Comparison of ENCODE assay signal across 22 mouse cellular contexts in the genomic region with DNA sequence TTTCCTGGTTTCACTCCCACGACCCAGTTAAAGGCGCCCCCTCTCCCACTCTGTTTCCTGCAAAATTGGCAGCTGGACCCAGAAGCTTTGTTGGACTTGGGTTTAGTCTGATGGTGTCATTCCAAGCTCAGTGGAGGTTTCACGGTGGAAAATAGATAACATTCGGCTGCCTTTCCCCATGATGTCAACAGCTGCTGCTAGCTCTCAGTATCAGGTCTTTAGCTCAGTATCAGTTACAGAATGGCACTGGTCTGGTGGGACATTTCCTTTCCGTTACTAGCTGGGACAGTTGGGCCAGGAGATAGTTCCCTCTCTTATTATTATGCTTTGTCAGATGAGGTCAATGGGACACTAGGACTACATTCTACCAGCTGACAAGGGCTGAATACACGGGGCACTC. TPM values are rescaled to one million over a fixed set of nuclear protein-coding genes. Genes with fewer than 3 reads are reported as not detected.
A peak's percentile ranks its signal among the peaks of the same experiment; 100 is the strongest.
DNase-seq lines count a peak whose midpoint lies in the region; ATAC-seq lines count a peak whose summit lies in the region.
"Had no signal": no experiment of that assay in that cellular context is flagged by ENCODE, and none has a peak within 500 bp of the region (broad histone marks: within the 10 kb centered on the region; RNA-seq: fewer than 3 reads in every experiment).

No protein-coding gene starts in this region.

- no peak overlapping the region for H3K4me3 ChIP-seq in heart, embryonic 11.5 days (ENCODE audit: low read depth, low read length)
- H3K4me3 ChIP-seq in liver, embryonic 11.5 days (ENCODE audit: low read depth, low read length), result no peak overlapping the region
- H3K4me3 ChIP-seq in liver, embryonic 13.5 days (replicated peaks), result no peak overlapping the region
- H3K4me3 ChIP-seq: embryonic facial prominence, embryonic 12.5 days; hindbrain, embryonic 13.5 days; left cerebral cortex, adult 2 months had no signal

- H3K4me2 ChIP-seq in heart, embryonic 11.5 days, result peak overlapping the region; percentile 2
- H3K4me2 ChIP-seq in liver, embryonic 11.5 days, result peak overlapping the region; percentile 50
- H3K4me2 ChIP-seq in liver, embryonic 13.5 days, result peak overlapping the region; percentile 21; the same call in 1 of the 2 replicates
- H3K4me2 ChIP-seq: embryonic facial prominence, embryonic 12.5 days; hindbrain, embryonic 13.5 days had no signal

- intact Hi-C loops in heart, postnatal 14 days (cut with DNase I), result loop anchor here (5.0 kb wide), 1 partner anchor 117 kb away; no protein-coding TSS in a partner anchor

- 28% methylated on average over 6 of the region's 6 CpGs for WGBS in heart, embryonic 11.5 days (ENCODE audit: insufficient replicate concordance)
- WGBS in liver, embryonic 11.5 days, result 38% methylated on average over 6 of the region's 6 CpGs
- WGBS in liver, embryonic 13.5 days (ENCODE audit: insufficient replicate concordance), result 22% methylated on average over 6 of the region's 6 CpGs

- H3K27me3 ChIP-seq in heart, embryonic 11.5 days (ENCODE audit: control insufficient read depth, insufficient read depth, low read length), result no peaks in the 10 kb centered on the region
- H3K27me3 ChIP-seq in liver, embryonic 11.5 days (replicated peaks; ENCODE audit: control insufficient read depth, insufficient read depth, low read length), result no peaks in the 10 kb centered on the region
- no peaks in the 10 kb centered on the region for H3K27me3 ChIP-seq in liver, embryonic 13.5 days
- H3K27me3 ChIP-seq: embryonic facial prominence, embryonic 12.5 days; hindbrain, embryonic 13.5 days had no signal

- ATAC-seq in heart, embryonic 11.5 days (replicated peaks; ENCODE audit: insufficient number of reproducible peaks, low FRiP score, low TSS enrichment), result peak; percentile 26; the same call in 1 of the 2 replicates
- ATAC-seq in liver, embryonic 11.5 days (replicated peaks; ENCODE audit: low FRiP score), result peak; percentile 71
- ATAC-seq in liver, embryonic 13.5 days (ENCODE audit: low read depth), result peak; percentile 43; the same call in 1 of the 2 replicates
- ATAC-seq: forebrain, embryonic 14.5 days; inflammation-experienced regulatory T-cells, adult 6 months; midbrain, embryonic 16.5 days had no signal

- no peaks in the 10 kb centered on the region for H3K36me3 ChIP-seq in heart, embryonic 11.5 days (ENCODE audit: control insufficient read depth, insufficient read depth, low read length)
- no peaks in the 10 kb centered on the region for H3K36me3 ChIP-seq in liver, embryonic 11.5 days (ENCODE audit: control insufficient read depth, insufficient read depth, low read length)
- no peaks in the 10 kb centered on the region for H3K36me3 ChIP-seq in liver, embryonic 13.5 days
- H3K36me3 ChIP-seq: embryonic facial prominence, embryonic 12.5 days; hindbrain, embryonic 13.5 days had no signal

- H3K4me1 ChIP-seq in heart, embryonic 11.5 days (ENCODE audit: control insufficient read depth, insufficient read depth, low read length), result peaks cover 6% of the 10 kb centered on the region; the same call in 1 of the 2 replicates
- H3K4me1 ChIP-seq in liver, embryonic 11.5 days (replicated peaks; ENCODE audit: control insufficient read depth, insufficient read depth, low read length), result peaks cover 6% of the 10 kb centered on the region; the same call in 1 of the 2 replicates
- H3K4me1 ChIP-seq in liver, embryonic 13.5 days (replicated peaks), result peaks cover 14% of the 10 kb centered on the region
- H3K4me1 ChIP-seq: embryonic facial prominence, embryonic 12.5 days; hindbrain, embryonic 13.5 days had no signal

- H3K27ac ChIP-seq in heart, embryonic 11.5 days (ENCODE audit: low read depth, low read length), result peak overlapping the region; percentile 42; the same call in 1 of the 2 replicates
- 0 out of 2 replicates have a peak overlapping the region, but pooled peaks have one; percentile 17 for H3K27ac ChIP-seq in liver, embryonic 11.5 days (ENCODE audit: low read depth, low read length)
- H3K27ac ChIP-seq in liver, embryonic 13.5 days, result no peak overlapping the region
- H3K27ac ChIP-seq: embryonic facial prominence, embryonic 12.5 days; hindbrain, embryonic 13.5 days; left cerebral cortex, adult 2 months had no signal

- no peak for DNase-seq in heart, postnatal 14 days
- DNase-seq in liver, embryonic 11.5 days (ENCODE audit: low spot score), result no peak
- no peak for DNase-seq in liver
- peak; percentile 5 for DNase-seq in liver, embryonic 13.5 days
- DNase-seq in adipocyte (ENCODE audit: low spot score), result no peak
- DNase-seq in natural killer cell, adult 2 months (ENCODE audit: low spot score in 2 of 2), result no peak
- DNase-seq: adrenal gland, postnatal 10 days; cerebellum, adult 9-10 months; gastrocnemius, postnatal 14 days; kidney, adult 2 months; kidney, postnatal 10 days; lung, adult 18-20 months; retina, postnatal 1 day; right cerebral cortex, postnatal 4 days; thymus, adult 2 months had no signal

- H3K9ac ChIP-seq in heart, embryonic 11.5 days (ENCODE audit: low read depth, low read length), result no peak overlapping the region
- no peak overlapping the region for H3K9ac ChIP-seq in liver, embryonic 11.5 days (ENCODE audit: low read depth, low read length)
- H3K9ac ChIP-seq in liver, embryonic 13.5 days, result no peak overlapping the region
- H3K9ac ChIP-seq: embryonic facial prominence, embryonic 12.5 days; hindbrain, embryonic 13.5 days had no signal

- H3K9me3 ChIP-seq in heart, embryonic 11.5 days (replicated peaks; ENCODE audit: control insufficient read depth, low read length), result no peaks in the 10 kb centered on the region
- no peaks in the 10 kb centered on the region for H3K9me3 ChIP-seq in liver, embryonic 11.5 days (ENCODE audit: control insufficient read depth, low read length)
- H3K9me3 ChIP-seq in liver, embryonic 13.5 days (replicated peaks), result no peaks in the 10 kb centered on the region
- H3K9me3 ChIP-seq: embryonic facial prominence, embryonic 12.5 days; hindbrain, embryonic 13.5 days had no signal

RNA-seq across cellular contexts. Expression of a gene that starts 23.9 kb away (rescaled TPM):
- polyA plus RNA-seq in heart, embryonic 11.5 days (2014; fragmentation: Nextera tagmentation; extraction: Ambion mirVana), result 3.3 and 3.6 TPM in 2 replicates
- 1 to 10 TPM in 1 of 2 experiments, under 1 TPM in 1; 0.24 to 1.2 TPM for total RNA-seq in heart, postnatal 14 days (2021)
- polyA plus RNA-seq in liver, embryonic 11.5 days (2014; fragmentation: Nextera tagmentation; extraction: Ambion mirVana), result 0.77 and 1.3 TPM in 2 replicates
- polyA plus RNA-seq in liver, embryonic 13.5 days (2015; fragmentation: Nextera tagmentation; extraction: Ambion mirVana), result 0.22 and 0.28 TPM in 2 replicates
- polyA plus RNA-seq: inflammation-experienced regulatory T-cells, adult 6 months had no signal

RNA-seq across cellular contexts. Expression of a gene that starts 52.9 kb away (rescaled TPM):
- polyA plus RNA-seq in heart, embryonic 11.5 days (2014; fragmentation: Nextera tagmentation; extraction: Ambion mirVana), result 222 TPM in 2 replicates
- 100 to 1,000 TPM; 161 to 183 TPM for total RNA-seq in heart, postnatal 14 days (2021)
- 445 and 480 TPM in 2 replicates for polyA plus RNA-seq in liver, embryonic 11.5 days (2014; fragmentation: Nextera tagmentation; extraction: Ambion mirVana)
- 259 and 263 TPM in 2 replicates for polyA plus RNA-seq in liver, embryonic 13.5 days (2015; fragmentation: Nextera tagmentation; extraction: Ambion mirVana)
